Mouse (Mus musculus) kidney, embryonic 16.5 days (tissue): ENCODE measurements around the gene Iqce. TPM values are rescaled to one million over a fixed set of nuclear protein-coding genes. Genes with fewer than 3 reads are reported as not detected.

Experiments
- ATAC-seq: fragments of 200-750 bp; cut with Nextera tagmentation; 2 replicates; pipeline ENCODE4 v1.8.0; 2017; ENCODE audit warnings: moderate TSS enrichment; ENCODE audit not compliant: low FRiP score, low TSS enrichment
- H3K27ac ChIP-seq: fragments of 300-500 bp; sonication (generic); 2 replicates; pipeline ENCODE4 v1.5.1; 2014; ENCODE audit warnings: low read length
- H3K27me3 ChIP-seq: fragments of 300-500 bp; sonication (generic); 2 replicates; pipeline ENCODE4 v1.6.1; 2014; ENCODE audit warnings: low read length, control low read depth, mixed read lengths; ENCODE audit not compliant: insufficient read depth
- H3K36me3 ChIP-seq: fragments of 300-500 bp; sonication (generic); 2 replicates; pipeline ENCODE4 v1.6.1; 2014; ENCODE audit warnings: low read length, control low read depth, mixed read lengths; ENCODE audit not compliant: insufficient read depth
- H3K4me1 ChIP-seq: fragments of 300-500 bp; sonication (generic); 2 replicates; pipeline ENCODE4 v1.6.1; 2014; ENCODE audit warnings: low read length, control low read depth, mixed read lengths; ENCODE audit not compliant: insufficient read depth
- H3K4me2 ChIP-seq: fragments of 300-500 bp; sonication (generic); replicated peaks from 2 replicates; pipeline ENCODE4 v1.6.1; 2014; ENCODE audit warnings: low read depth, low read length
- H3K4me3 ChIP-seq: fragments of 300-500 bp; sonication (generic); 2 replicates; pipeline ENCODE4 v1.5.1; 2014; ENCODE audit warnings: mild to moderate bottlenecking, low read length
- H3K9ac ChIP-seq: fragments of 300-500 bp; sonication (generic); replicated peaks from 2 replicates; pipeline ENCODE4 v1.6.1; 2014; ENCODE audit warnings: low read length
- H3K9me3 ChIP-seq: fragments of 300-500 bp; sonication (generic); 2 replicates; pipeline ENCODE4 v1.6.1; 2016; ENCODE audit warnings: low read length, control low read depth
- WGBS: fragments of 180-500 bp; shearing (Covaris S2); extraction: QIAGEN DNeasy Blood & Tissue Kit; methylation state at CpG from one replicate; pipeline ENCODE4 v1.1.7; 2014; 5-methylcytosine and 5-hydroxymethylcytosine counted together
- polyA plus RNA-seq: library from polyadenylated mRNA; unstranded; fragments of >200 nt; fragmentation: Nextera tagmentation; extraction: Ambion mirVana; gene quantifications from 2 replicates; pipeline ENCODE4 v1.2.1, GENCODE M21; 2015

The Iqce gene
- 26.0 and 30.7 TPM in 2 replicates for polyA plus RNA-seq

GRCm38 (mm10) chr5:140702103-140702513 is at the start of gene Iqce:
Gene Iqce, minus strand, starts transcription at chr5:140702378.
- Histone ChIP-seq H3K27ac (peak within 1 kb of the TSS; percentile 87), H3K9ac (peak within 1 kb of the TSS; percentile 90), H3K4me2 (peak within 1 kb of the TSS; percentile 73), H3K4me3 (peak within 1 kb of the TSS; percentile 77), H3K27me3 (no peaks in the 10 kb centered on the region), H3K4me1 (peaks cover 32% of the 10 kb centered on the region), H3K9me3 (no peaks in the 10 kb centered on the region), H3K36me3 (peaks cover 4% of the 10 kb centered on the region)
- peak; percentile 71 for ATAC-seq
- WGBS: under 1% methylated on average over 33 of the region's 33 CpGs

GRCm38 (mm10) chr5:140750925-140751324 is 48.7 kb upstream of the Iqce start:
- Histone ChIP-seq H3K4me3 (no peak overlapping the region), H3K36me3 (peaks cover 4% of the 10 kb centered on the region; the same call in 1 of the 2 replicates), H3K4me1 (peaks cover 10% of the 10 kb centered on the region; the same call in 1 of the 2 replicates), H3K4me2 (no peak overlapping the region), H3K27ac (no peak overlapping the region), H3K9me3 (peaks cover 3% of the 10 kb centered on the region; the same call in 1 of the 2 replicates), H3K9ac (no peak overlapping the region), H3K27me3 (no peaks in the 10 kb centered on the region)
- no peak for ATAC-seq
- 0% methylated on average over 1 of the region's 2 CpGs for WGBS

DNA sequence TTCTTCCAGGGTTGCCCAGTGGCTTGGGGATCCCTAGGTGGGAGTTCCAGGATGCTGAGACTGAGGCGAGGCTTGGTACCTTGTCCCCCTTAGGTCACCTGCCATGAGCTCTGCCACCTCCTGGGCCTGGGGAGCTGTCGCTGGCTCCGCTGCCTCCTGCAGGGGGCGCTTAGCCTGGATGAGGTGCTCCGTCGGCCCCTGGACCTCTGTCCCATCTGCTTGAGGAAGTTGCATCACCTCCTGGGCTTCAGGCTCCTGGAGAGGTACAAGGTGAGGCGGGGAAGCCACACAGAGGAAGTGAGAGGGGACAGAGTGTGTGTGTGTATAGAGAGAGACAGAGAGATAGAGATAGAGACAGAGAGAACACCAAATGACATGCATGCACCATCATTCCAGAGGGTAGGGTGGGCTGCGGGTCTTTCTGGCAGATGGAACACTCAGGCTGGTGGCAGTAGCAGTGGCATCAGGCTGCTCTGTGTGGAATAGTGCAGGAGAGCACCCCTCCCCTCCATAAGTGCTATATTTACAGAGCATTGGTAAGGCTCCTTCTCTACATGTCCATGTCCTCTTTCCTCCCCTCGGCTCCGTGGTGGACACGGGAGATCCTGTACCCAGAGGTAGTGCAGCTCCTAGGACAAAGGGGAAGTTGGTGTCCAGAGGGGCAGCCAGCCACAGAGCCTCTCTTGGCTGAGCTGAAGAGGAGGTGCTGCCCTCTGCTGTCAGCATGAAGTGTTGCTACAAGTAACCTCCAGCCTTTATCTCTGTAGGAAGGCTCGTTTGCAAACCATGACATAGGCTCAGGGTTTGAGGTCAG is 47.1 kb upstream of the Iqce start:
- H3K27ac ChIP-seq: no peak overlapping the region
- peaks cover 10% of the 10 kb centered on the region; the same call in 1 of the 2 replicates for H3K4me1 ChIP-seq
- H3K9me3 ChIP-seq: peaks cover 3% of the 10 kb centered on the region; the same call in 1 of the 2 replicates
- H3K4me3 ChIP-seq: peak overlapping the region; percentile 29
- H3K36me3 ChIP-seq: peaks cover 4% of the 10 kb centered on the region; the same call in 1 of the 2 replicates
- H3K9ac ChIP-seq: peak overlapping the region; percentile 39
- peak; percentile 79 for ATAC-seq
- no peaks in the 10 kb centered on the region for H3K27me3 ChIP-seq
- 16% methylated on average over 12 of the region's 12 CpGs for WGBS
- H3K4me2 ChIP-seq: peak overlapping the region; percentile 42

DNA sequence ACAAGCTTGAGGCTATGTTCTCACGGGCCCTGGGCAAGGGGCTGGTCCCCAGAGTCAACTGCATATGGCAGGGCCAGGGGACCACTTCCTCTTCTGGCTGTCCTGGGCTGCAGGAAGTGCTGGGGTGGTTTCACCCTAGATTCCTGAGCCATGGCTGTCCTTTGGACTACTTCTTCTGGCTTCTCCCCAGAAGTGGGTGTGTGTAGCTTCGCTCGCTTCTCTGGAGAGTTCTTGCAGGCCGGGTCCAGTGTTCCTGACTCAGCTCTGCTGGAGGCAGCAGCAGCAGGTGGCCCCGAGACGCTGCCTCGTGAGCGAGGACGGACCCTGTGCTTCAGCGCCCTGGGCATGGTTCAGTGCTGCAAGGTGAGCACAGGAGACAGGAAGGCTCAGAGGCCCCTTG is 46.2 kb upstream of the Iqce start:
- 84% methylated on average over 10 of the region's 10 CpGs for WGBS

GRCm38 (mm10) chr5:140743706-140744131 is 41.5 kb upstream of the Iqce start:
- no peaks in the 10 kb centered on the region for H3K36me3 ChIP-seq
- ATAC-seq: no peak
- no peaks in the 10 kb centered on the region for H3K9me3 ChIP-seq
- H3K4me3 ChIP-seq: no peak overlapping the region
- H3K9ac ChIP-seq: no peak overlapping the region
- no peak overlapping the region for H3K27ac ChIP-seq
- H3K4me1 ChIP-seq: peaks cover 17% of the 10 kb centered on the region
- H3K4me2 ChIP-seq: no peak overlapping the region
- H3K27me3 ChIP-seq: no peaks in the 10 kb centered on the region
- 30% methylated on average over 12 of the region's 12 CpGs for WGBS

More for the DNA sequence above, 46.2 kb upstream of the Iqce start:
- Histone ChIP-seq H3K4me3 (no peak overlapping the region), H3K9ac (no peak overlapping the region; the same call in 1 of the 2 replicates), H3K36me3 (peaks cover 4% of the 10 kb centered on the region; the same call in 1 of the 2 replicates), H3K9me3 (peaks cover 3% of the 10 kb centered on the region; the same call in 1 of the 2 replicates), H3K27ac (no peak overlapping the region), H3K4me1 (peaks cover 10% of the 10 kb centered on the region; the same call in 1 of the 2 replicates), H3K4me2 (no peak overlapping the region), H3K27me3 (no peaks in the 10 kb centered on the region)
- no peak; the same call in 1 of the 2 replicates for ATAC-seq

DNA sequence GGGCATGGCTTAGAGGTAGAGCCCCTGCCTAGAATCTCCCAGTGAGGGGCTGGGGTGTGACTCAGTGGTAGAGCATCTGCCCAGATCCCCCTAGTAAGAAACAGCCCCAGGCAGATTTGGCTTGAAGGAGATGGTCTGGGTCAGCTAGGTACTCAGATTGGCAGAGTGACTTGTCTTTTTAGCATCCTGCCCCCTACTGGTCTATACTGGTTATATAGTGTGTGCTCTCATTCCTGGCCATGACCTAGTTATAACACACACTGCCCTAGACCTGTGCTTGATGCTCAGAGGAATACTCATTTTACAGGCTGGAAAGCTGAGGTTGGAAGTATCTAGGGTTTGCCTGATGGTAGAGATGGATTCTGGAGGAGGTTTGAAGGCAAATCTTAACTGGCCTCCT is 39.7 kb upstream of the Iqce start:
- Histone ChIP-seq H3K27ac (no peak overlapping the region), H3K27me3 (peaks cover 6% of the 10 kb centered on the region; the same call in 1 of the 2 replicates), H3K9me3 (no peaks in the 10 kb centered on the region), H3K4me2 (no peak overlapping the region), H3K9ac (no peak overlapping the region), H3K4me3 (no peak overlapping the region), H3K36me3 (no peaks in the 10 kb centered on the region), H3K4me1 (peaks cover 13% of the 10 kb centered on the region)
- ATAC-seq: no peak

DNA sequence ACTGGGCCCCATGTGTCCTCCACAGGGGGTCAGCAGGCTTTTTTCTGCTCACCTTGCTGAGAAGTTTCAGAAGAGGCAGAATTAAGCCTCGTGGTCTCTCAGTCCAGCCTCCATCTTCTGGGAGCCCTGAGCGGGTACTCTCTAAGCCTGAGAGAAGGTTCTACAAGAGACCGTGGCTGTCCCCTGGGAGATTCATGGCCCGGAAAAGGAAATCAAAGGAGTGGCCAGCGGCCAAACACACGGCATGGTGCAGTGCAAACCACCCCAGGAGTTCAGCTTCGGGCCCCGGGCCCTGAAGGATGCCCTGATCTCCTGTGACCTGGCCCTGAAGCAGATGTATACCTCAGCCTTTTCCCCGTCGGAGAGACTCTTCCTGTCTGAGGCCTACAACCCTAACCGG is 38.9 kb upstream of the Iqce start:
- no peaks in the 10 kb centered on the region for H3K36me3 ChIP-seq
- no peak overlapping the region for H3K4me3 ChIP-seq
- whole genome bisulfite sequencing: 48% methylated on average over 11 of the region's 11 CpGs
- H3K27me3 ChIP-seq: peaks cover 10% of the 10 kb centered on the region; the same call in 1 of the 2 replicates
- no peak overlapping the region for H3K27ac ChIP-seq
- peaks cover 14% of the 10 kb centered on the region for H3K4me1 ChIP-seq
- ATAC-seq: no peak
- no peak overlapping the region for H3K9ac ChIP-seq
- H3K4me2 ChIP-seq: no peak overlapping the region
- H3K9me3 ChIP-seq: no peaks in the 10 kb centered on the region

DNA sequence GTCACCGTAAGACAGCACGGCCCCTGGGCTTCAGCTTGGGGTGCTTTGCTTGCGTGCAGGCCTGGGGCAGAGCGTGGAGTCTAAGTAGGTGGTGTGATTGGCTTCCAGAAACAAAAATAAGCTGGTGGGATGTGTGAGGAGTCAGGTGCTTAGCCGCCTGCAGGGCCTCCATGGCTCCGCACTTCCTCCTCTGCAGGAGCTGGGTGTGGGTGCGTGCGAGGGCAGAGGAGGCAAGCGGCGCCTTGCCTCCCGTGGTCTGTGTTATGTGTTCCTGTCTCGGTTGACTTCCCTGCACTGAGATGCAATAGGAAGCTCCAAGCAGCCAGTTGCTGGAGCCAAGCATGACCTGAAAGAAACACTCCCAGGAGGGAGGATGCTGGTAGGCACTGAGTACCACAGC is 37.6 kb upstream of the Iqce start:
- no peak for ATAC-seq
- WGBS: 57% methylated on average over 12 of the region's 12 CpGs
- peaks cover 18% of the 10 kb centered on the region; the same call in 1 of the 2 replicates for H3K27me3 ChIP-seq

DNA sequence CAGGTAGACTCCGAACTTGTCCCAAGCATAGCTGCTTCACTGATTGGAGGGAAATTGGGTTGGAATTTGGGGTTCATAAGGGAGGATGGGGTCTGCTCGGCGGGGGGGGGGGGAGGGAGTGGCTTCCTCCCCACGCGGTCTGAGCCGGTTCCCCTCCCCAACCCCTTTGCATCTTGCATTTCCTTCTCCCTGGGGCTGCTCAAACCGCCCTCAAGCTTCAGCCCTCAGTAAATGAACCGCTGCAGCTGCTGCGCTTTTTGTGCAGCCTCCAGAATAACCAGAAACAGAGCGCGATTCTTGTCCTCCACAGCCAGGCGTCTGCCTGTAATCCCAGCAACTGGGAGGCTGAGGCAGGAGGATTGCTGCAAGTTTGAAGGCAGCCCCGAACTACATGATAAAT is 34.0 kb upstream of the Iqce start:
- no peaks in the 10 kb centered on the region for H3K36me3 ChIP-seq
- no peak overlapping the region for H3K9ac ChIP-seq
- no peak for ATAC-seq
- H3K27ac ChIP-seq: no peak overlapping the region
- H3K4me3 ChIP-seq: peak overlapping the region; percentile 41
- H3K27me3 ChIP-seq: peaks cover 18% of the 10 kb centered on the region; the same call in 1 of the 2 replicates
- peak overlapping the region; percentile 76 for H3K4me2 ChIP-seq
- no peaks in the 10 kb centered on the region for H3K9me3 ChIP-seq
- peaks cover 22% of the 10 kb centered on the region for H3K4me1 ChIP-seq
- 22% methylated on average over 11 of the region's 13 CpGs for WGBS

More for the DNA sequence above, 37.6 kb upstream of the Iqce start:
- Histone ChIP-seq H3K4me1 (peaks cover 22% of the 10 kb centered on the region), H3K36me3 (no peaks in the 10 kb centered on the region), H3K4me2 (no peak overlapping the region), H3K9ac (no peak overlapping the region), H3K27ac (no peak overlapping the region), H3K9me3 (no peaks in the 10 kb centered on the region), H3K4me3 (no peak overlapping the region)

- Histone ChIP-seq H3K4me1 (peaks cover 16% of the 10 kb centered on the region), H3K4me3 (peak overlapping the region; percentile 41), H3K27me3 (peaks cover 18% of the 10 kb centered on the region; the same call in 1 of the 2 replicates), H3K4me2 (peak overlapping the region; percentile 76), H3K9ac (peak overlapping the region; percentile 62), H3K9me3 (no peaks in the 10 kb centered on the region), H3K27ac (no peak overlapping the region), H3K36me3 (no peaks in the 10 kb centered on the region)
- under 1% methylated on average over 22 of the region's 22 CpGs for WGBS
- 0 out of 2 replicates have a peak, but pooled peaks have one; percentile 24 for ATAC-seq
These were observed 33.1 kb upstream of the Iqce start for GRCm38 (mm10) chr5:140735297-140735696.
